Mouse (Mus musculus) megakaryocyte progenitor cell, adult 5-6 weeks (primary cell): ENCODE data around the gene Wbp1. TPM values are rescaled to one million over a fixed set of nuclear protein-coding genes. Genes with fewer than 3 reads are reported as not detected.
A peak's percentile ranks its signal among the peaks of the same experiment; 100 is the strongest.

Experiments
- ATAC-seq: replicated peaks from 2 replicates; pipeline ENCODE4 v1.8.0; 2016; ENCODE audit warnings: mild to moderate bottlenecking, moderate TSS enrichment, inconsistent platforms; ENCODE audit not compliant: poor library complexity
- total RNA-seq, 2 experiments: library from RNA; stranded (forward) in 1 of 2; stranded (reverse) in 1 of 2; fragments of 157-497, 149-512 nt in 1 of 2; fragments of 200-1000 nt in 1 of 2; gene quantifications; 2 replicates each; pipeline versions ENCODE4 v1.2.3 to v1.2.4; 2015 to 2017

The Wbp1 gene
- total RNA-seq (2015) (25.8 and 27.8 TPM in 2 replicates), total RNA-seq (2017) (85.0 and 96.7 TPM in 2 replicates)

- ATAC-seq, result peak; percentile 81
These were observed at the start of gene Wbp1 for GRCm38 (mm10) chr6:83120930-83121862. Gene Wbp1 (minus strand): TSS chr6:83121559.

- no peak for ATAC-seq
These were observed 49.7 kb upstream of the Wbp1 start for GRCm38 (mm10) chr6:83171063-83171462.

GRCm38 (mm10) chr6:83169872-83170271 lies 48.5 kb upstream of the Wbp1 start:
- ATAC-seq, result no peak

- peak; percentile 52 for ATAC-seq
These were observed 44.9 kb upstream of the Wbp1 start for GRCm38 (mm10) chr6:83166243-83166630.

DNA sequence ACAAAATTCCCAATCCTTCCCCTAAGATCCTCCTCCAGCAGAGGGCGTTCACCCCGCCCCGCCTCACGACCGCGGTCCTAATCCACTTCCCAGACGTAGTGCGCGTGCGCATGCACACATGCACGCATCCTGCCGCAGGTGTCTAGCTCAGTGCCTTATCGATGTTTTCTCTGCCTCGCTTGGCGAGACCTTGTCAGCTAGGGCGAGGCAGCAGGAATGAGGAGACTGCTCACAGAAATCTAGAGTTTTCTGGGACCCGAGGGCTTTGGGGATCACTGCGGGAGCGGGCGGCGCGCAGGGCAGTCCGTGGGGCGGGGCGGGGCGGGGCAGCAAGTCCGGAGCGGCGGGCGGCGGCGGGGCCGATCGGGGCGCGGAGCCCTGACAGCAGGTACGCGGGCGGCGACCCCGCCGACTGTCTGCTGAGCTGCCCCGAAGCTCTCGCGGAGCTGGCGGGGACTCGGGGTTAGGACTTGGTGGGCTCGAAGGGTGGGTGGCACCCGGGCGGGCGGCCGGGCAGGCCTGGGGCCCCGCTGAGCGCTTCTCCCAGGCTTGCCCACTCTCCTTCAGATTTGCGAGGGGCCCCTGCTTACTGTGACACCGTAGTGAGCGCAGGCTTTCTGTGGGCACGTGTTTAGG lies 44.4 kb upstream of the Wbp1 start, which contains the start of gene Dctn1:
TSS of gene Dctn1 (plus strand) at position 314 of the 636 bp plus-strand sequence.
- ATAC-seq, result peak; percentile 86

GRCm38 (mm10) chr6:83165026-83165606 lies 43.8 kb upstream of the Wbp1 start:
- no peak for ATAC-seq

DNA sequence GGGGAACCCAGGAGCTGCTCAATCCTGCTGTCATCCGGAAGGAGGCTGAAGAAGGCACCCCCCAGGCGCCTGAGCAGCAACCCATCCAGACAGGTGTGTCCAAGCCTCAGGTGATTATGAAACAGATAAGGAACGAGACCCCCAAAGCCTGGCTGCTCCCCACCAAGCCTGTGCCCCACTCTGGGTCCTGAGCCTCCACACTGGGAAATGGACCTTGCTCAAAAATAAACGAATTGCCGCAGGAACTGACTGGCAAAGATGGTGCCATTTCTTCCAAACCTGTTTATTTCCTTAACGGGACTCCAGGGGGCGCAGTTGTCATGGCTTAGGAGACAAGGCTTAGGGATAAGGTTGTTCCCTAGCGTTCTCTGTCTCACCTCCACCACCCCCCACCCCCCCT lies 41.3 kb upstream of the Wbp1 start:
- peak; percentile 45 for ATAC-seq

DNA sequence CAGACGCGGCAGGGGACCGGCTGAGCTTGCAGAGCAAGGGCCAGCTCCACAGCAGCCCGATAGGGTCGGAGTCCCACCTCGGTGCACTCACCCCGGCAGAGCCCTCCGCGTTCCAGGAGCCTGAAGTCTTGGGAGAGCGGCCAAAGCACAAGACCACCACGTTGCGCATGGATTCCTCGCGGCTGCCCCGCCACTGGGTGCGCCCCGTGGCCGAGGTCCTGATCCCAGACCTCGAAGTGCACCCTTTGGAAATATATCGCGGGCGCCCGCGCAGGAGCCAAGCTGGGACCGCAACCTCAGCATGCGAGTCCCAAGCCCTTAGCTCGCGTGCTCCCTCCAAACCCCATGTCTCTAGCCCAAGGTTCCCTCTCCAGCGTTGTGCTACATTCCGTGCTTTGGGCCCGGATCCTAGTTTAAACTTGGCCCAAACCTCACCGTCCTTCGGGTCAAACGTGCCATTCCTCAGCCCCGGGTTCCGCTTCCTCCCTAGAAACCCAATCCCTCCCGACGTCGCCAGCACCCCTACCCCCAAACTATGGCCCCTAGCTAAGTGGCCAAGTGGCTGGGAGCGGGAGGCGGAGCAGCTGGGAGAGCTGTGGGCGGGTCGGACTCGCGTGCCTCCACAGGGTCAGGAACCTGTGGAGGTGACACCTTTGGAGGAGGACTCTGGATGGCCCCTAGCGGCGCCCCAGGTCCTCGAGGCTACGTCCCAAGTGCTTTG lies 40.7 kb upstream of the Wbp1 start:
- ATAC-seq, result no peak

GRCm38 (mm10) chr6:83161442-83161841 lies 40.1 kb upstream of the Wbp1 start:
- no peak for ATAC-seq

GRCm38 (mm10) chr6:83159456-83159855 lies 38.1 kb upstream of the Wbp1 start:
- peak; percentile 49 for ATAC-seq

GRCm38 (mm10) chr6:83156259-83156684 lies 34.9 kb upstream of the Wbp1 start, which contains the start of the genes Wdr54 and 1700003E16Rik:
Gene Wdr54 (minus strand): TSS chr6:83156397.
Gene 1700003E16Rik (plus strand): TSS chr6:83156404.
- ATAC-seq, result peak; percentile 87

- ATAC-seq, result no peak
These were observed 34.3 kb upstream of the Wbp1 start for GRCm38 (mm10) chr6:83155552-83156238.

GRCm38 (mm10) chr6:83153485-83153884 lies 32.1 kb upstream of the Wbp1 start:
- no peak for ATAC-seq

DNA sequence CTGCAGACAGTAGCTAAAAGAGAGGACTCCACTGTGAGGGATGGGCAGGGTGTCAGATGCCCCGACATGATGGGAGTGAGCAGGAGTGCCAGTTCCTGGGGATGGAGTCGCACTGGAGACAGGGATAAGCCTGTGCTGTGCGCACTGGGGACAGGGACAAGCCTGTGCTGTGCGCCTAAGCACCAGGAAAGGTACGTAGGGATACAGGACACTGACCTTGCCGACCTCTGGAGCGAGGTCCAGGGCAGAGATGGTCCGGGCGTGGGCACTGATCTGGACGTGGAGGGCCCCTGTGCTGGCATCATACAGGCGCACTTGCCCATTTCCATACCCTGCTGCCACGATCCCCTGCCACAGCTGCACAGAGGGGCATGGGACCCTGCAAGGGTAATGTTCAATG lies 31.7 kb upstream of the Wbp1 start:
- no peak for ATAC-seq

- ATAC-seq, result no peak
These were observed 30.4 kb upstream of the Wbp1 start for GRCm38 (mm10) chr6:83151721-83152120.

DNA sequence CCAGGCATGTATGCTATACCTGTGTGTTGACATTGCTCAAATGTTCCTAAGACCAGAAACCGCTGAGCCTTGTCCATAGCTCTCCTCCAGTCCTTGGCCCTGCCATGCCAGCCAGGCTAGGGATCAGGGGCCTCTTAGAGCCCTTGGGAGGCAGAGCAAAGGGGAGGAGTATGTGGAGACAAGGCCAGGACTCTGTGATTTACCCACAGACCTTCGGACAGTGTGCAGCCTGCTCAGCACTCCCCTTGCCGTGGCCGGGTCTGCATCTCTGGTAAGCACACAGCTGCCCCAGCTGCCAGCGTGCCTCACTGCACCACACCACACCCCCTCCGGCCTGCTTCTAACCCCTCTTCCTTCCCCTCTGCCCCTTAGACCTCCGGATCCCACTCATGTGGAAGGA lies 25.9 kb upstream of the Wbp1 start:
- ATAC-seq, result no peak

DNA sequence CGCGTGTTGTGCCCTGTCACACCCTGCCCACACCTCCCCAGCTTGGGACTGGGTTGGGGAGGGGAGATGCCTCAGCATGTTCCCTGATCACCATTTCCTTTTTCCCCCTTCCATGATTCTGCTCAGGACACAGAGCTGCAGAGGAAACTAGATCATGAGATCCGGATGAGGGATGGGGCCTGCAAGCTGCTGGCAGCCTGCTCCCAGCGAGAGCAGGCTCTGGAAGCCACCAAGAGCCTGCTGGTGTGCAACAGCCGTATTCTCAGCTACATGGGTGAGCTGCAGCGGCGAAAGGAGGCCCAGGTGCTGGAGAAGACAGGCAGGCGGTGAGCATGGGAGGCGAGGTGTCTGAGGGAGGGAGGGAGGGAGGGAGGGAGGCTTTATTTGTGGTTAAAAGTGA lies 24.4 kb upstream of the Wbp1 start:
- no peak for ATAC-seq

- no peak for ATAC-seq
These were observed 23.9 kb upstream of the Wbp1 start for GRCm38 (mm10) chr6:83145209-83145608.

GRCm38 (mm10) chr6:83142886-83143285 lies 21.5 kb upstream of the Wbp1 start:
- no peak for ATAC-seq

- ATAC-seq, result 0 out of 2 replicates have a peak, but pooled peaks have one; percentile 13
These were observed 20.9 kb upstream of the Wbp1 start for GRCm38 (mm10) chr6:83142211-83142731.
